Mouse (Mus musculus) megakaryocyte, adult 5-6 weeks (primary cell): ENCODE data around the gene Gm20388. TPM values are rescaled to one million over a fixed set of nuclear protein-coding genes. Genes with fewer than 3 reads are reported as not detected.

ENCODE experiments used
- ATAC-seq: 2 replicates; pipeline ENCODE4 v1.8.0; 2016; ENCODE audit warnings: mild to moderate bottlenecking, inconsistent platforms; ENCODE audit not compliant: poor library complexity, severe bottlenecking
- total RNA-seq, 2 experiments: library from RNA; stranded (forward) in 1 of 2; stranded (reverse) in 1 of 2; fragments of 153-499, 151-499 nt in 1 of 2; fragments of 221-1000, 200-1000 nt in 1 of 2; gene quantifications; 2 replicates each; pipeline versions ENCODE4 v1.2.3 to v1.2.4; 2015 to 2017

The Gm20388 gene
- total RNA-seq, 2 experiments from 2014 or later: 7.6 to 15.5 TPM

DNA sequence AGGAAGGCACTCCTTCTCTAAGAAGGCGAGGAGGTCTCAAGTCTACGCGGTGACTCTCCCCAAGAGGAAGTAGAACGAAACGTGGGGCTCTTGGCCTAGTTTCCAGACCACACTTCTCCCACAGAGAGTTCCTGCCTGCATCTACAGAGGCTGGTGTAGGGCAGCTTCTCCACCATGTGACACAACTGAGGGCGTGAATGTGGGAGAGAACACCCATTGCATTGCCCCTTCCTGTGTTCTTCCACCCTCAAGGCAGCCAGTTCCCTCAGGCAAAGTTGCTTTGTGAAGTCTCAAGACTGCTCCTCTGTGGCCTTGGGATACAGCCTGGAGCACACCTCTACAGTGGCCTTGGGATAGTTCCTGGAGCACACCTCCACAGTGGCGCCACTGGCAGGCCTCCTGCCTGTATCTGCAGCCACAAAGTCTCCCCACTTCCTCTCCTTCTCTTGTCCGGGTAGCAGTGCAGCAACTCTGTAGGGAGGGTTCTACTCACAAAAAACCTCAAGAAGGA lies 2563.3 kb downstream of the Gm20388 start:
- peak; percentile 66 for ATAC-seq

- 0 out of 2 replicates have a peak, but pooled peaks have one; percentile 2 for ATAC-seq
Measured at GRCm38 (mm10) chr8:122474951-122475560, 2564.4 kb downstream of the Gm20388 start.

DNA sequence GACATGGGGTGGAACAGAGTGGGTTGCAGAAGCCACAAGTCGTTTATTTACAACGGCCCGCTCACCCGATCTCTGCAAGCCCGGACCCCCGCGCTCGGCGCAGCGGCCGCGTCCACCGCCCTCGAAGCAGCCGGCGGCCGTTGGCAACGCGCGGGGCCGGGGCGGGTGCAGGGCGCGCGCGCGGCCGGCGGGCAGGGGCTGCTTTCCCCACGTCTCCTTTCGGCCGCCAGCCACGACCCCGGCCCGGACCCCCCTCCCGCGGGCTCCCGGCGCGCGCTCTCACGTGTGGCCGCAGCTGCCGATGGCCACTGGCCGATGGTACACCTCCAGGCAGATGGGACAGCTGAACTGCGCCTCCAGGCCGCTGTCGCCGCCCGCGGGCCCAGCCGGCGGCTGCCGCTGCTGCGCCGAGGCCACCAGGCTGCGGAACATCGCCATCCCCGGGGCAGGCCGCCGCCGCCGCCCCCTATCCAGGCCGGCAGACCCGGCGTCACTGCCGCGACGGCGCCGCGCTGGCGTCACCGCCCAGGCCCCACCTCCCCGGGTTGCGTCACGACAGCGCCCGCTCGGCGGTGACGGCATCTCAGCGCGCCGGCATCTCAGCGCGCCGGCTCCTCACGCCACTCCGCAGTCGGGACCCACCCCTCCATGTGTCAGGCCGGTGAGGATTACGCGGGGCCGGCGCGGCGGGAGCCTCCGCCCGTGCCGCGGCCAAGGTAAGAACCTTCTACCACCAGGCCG lies 2565.1 kb downstream of the Gm20388 start, which contains the start of the genes Rnf166 and Ctu2:
TSS of gene Rnf166 (minus strand) at position 485 of the 741 bp plus-strand sequence.
TSS of gene Ctu2 (plus strand) at position 564 of the 741 bp plus-strand sequence.
- ATAC-seq: peak; percentile 78

GRCm38 (mm10) chr8:122482448-122482847 lies 2571.8 kb downstream of the Gm20388 start:
- ATAC-seq: no peak

GRCm38 (mm10) chr8:122483877-122484276 lies 2573.2 kb downstream of the Gm20388 start:
- ATAC-seq: no peak

DNA sequence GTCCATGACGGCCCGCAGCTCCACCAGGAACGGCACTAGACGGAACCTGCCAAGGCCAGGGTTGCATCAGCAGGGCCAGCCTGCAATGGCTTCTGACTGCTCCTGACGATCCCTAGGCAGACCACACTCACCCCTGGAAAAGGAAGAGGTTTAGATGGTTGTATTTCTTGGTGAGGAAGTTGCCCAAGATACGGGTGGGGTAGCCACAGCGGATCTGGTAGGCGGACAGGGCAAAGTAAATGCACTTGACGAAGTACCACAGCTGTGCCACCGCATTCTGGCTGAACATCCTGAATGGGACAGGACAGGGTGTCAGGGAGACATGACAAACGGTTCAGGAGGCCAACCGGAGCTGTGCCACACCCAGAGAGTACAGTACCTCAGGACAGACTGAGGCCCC lies 2574.2 kb downstream of the Gm20388 start:
- peak; percentile 88 for ATAC-seq

DNA sequence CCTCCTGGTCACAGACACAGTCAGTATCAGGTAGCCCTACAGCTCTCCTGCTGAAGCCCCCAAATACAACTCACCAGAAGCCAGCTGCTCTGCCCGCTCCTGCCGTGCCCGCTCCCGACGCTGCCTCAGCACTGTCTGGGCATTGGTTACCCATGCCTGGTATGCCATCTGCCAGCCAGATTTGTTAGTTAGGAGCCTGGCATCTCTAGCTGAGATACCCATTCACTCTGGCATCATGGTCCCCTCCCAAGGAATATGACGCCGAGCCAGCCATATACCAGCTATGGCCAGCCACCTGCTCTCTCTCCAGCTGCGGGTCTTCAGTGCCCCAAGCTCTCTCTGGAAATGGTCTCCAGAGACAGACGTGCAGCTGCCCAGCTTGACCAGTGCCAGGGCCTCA lies 2577.7 kb downstream of the Gm20388 start:
- no peak for ATAC-seq

DNA sequence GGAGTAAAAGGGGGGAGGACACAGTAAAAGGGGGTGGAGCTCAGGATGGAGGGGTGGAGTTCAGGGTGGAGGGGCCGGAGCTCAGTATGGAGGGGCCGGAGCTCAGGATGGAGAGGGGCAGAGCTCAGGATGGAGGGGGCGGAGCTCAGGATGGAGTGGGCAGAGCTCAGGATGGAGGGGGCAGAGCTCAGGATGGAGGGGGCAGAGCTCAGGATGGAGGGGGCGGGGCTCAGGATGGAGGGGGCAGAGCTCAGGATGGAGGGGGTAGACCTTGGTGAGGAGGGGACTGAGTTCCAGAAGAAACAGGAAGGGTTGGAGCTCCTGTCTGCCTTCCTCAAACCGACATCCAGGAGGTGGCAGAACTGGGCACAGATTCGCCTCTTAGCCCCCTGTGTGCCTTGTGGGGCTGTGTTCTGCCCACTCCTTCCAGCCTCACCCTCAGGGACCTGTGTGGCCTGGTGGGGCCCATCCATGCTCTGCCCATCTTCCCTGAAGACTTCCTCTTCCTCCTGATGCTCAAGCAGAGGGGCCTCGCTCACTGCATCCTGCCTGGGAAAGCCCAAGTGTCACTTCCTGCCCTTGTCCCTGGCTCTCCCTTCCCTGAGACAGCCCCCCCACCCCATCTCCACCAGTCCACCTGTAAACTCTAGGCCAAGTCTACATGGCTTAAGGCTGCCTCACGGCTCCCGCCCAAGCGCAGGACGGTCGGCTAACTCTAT lies 2586.5 kb downstream of the Gm20388 start:
- ATAC-seq: no peak

DNA sequence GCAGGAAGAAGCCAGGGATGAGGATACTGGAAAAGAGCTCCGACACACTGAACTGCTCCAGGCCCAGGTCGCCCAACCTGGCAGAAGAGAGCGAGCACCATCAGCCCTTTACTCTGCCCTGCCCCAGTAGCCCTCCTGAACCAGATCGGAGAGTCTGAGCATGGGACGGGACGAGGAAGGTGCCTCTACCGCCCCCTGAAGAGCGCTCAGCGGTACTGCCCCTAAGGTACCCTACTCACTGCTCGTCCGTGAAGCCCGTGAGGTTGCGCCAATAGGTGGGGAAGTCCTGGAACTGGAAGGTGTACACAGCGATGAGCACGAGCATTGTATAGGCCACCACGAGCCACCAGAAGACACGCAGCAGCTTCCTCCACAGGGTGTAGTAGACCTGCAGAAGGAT lies 2587.3 kb downstream of the Gm20388 start:
- peak; percentile 69 for ATAC-seq

- peak; percentile 89 for ATAC-seq
Measured at GRCm38 (mm10) chr8:122500856-122501255, 2590.2 kb downstream of the Gm20388 start.

DNA sequence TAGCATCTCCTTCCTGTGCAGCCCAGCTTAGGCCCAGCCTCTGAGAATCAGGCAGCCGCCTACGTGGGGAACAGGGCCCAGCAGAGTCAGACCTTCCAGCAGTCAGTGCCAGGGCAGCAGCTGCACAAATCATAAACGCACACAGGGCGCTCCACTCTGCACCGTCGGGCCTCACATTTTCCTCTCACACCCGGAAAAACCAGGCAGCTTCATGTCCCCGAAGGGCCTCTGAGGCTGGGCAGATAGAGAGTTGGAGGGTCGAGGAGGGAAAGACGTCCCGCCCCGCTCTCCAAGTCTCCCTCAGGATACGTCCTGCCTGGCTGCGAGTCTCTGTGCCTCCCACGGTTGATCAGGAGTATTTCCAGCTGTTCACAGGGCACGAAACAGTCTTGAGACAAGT lies 2600.9 kb downstream of the Gm20388 start:
- ATAC-seq: no peak

DNA sequence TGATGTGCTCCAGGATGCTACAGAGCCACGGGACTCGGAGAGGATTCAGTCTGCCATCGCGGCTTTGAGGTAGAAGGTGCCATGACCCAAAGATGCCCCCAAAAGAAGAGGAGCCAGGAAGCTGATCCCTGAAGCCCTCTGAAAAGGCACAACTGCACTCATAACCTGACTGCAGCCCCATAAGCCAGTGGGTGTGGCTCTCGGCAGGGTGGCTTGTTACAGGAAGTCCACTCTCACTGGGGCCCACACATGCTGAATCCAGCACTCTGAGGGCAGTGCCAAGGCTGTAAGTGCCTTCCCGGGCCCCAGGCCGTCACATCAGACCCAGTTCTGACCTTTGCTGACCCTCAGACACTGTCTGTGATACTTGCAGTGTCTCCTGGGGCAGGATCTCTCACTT lies 2601.8 kb downstream of the Gm20388 start:
- ATAC-seq: no peak

DNA sequence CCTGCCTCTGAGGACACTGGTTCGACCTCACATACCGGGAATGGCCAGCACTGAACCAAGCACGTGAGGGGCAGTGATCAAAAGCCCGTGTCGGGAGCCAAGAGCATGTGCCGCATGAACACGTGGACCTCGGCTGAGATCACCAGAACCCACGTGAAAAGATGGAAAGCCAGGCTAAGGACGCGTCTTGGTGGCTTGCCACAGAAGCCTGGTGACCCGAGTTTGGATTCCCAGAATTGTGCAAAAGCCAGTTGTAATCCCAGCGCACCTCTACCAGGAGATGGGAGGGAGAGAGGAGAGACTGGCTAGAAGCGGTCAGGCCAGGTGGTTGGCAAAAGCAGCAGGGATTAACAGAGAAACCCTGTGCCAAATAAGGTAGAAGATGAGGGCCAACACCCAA lies 2605.1 kb downstream of the Gm20388 start:
- ATAC-seq: no peak

DNA sequence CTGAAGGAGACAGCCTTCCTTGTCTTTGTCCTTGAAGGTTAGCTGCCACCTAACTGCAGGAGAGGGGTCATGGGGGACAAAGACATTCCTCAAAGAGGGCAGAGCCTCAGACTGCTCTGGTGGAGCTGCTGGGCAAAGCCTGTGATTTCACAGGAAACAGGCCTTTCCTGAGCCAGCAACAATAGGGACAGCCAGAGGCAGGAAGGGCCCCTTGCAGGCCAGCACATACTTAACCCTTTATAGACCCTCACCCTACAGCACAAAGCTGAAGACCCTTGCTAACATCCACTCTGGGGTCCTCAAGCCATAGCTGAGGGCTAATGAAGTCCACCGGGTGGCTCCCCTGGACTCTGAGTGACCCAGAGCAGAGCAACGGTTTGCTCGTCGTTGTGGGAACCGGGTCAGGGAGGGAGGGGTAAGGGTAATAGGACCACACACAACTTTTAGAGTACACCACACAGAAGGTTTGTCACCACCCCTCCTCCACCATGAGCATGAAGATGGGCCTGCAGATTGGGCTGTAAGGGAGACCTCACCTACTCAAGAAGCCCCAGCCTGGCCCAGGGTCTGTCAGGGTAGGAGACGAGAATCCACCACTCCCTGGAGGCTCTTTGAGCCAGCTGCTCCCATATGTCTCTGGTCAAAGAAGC lies 2607.0 kb downstream of the Gm20388 start:
- ATAC-seq: no peak

DNA sequence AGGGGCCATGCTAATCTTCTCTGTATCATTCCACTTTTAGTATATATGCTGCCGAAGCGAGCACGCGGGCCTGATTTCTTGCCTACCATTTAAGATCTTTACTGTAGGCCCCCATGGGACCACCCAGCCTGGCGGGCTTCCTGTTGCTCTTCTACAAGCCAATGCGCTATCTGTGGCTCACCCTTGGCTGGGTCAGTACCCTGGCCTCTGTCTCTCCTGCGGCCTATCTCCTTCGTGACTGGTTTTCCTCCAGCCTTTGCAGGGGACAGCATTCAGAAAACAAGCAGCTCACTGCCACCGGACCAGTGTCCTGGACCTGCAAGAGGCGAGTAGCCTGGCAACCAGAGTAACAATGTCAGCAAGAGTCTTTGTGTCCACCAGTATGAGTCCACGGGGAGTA lies 2610.0 kb downstream of the Gm20388 start:
- ATAC-seq: no peak

DNA sequence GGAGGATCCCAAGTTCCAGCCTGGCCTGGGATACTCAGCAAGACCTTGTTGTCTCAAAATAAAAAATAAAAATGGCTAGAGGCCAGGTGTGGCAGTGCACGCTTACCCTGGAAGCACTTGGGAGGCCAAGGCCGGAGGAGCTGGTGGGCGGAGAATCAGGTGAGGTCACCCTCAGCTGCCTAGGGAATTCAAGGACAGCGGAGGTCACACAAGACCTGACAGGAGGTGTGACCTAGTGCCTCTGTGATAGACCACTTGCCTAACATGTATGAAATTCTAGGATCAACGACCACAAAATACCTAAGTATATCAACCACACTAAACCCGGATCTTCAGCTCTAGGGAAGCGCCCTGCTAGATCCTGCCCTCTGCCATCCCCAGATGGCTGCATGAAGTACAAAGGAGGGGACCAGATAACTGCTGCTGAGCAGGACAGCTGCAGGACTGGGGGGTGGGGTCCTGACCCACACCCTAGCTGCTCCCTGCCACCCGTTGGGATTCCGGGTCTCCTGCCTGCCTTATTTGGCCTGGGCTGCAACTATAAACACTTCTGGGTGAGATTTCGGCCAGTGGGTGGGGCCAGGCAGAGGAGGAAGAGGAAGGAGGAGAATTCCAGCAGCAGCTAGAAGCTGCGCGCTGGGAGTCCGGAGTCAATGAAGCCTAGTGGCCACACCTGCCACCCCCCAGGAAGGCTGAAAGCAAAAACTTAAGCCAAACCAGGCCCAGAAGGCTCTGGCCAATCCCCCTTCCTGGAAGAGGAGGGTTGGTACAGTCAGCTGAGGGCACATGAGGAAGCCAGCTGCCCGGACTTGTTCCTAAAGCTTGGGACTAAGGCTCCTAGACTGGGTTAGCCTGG lies 2612.4 kb downstream of the Gm20388 start:
- ATAC-seq: peak; percentile 35; the same call in 1 of the 2 replicates

GRCm38 (mm10) chr8:122523652-122524360 lies 2613.2 kb downstream of the Gm20388 start:
- no peak for ATAC-seq

DNA sequence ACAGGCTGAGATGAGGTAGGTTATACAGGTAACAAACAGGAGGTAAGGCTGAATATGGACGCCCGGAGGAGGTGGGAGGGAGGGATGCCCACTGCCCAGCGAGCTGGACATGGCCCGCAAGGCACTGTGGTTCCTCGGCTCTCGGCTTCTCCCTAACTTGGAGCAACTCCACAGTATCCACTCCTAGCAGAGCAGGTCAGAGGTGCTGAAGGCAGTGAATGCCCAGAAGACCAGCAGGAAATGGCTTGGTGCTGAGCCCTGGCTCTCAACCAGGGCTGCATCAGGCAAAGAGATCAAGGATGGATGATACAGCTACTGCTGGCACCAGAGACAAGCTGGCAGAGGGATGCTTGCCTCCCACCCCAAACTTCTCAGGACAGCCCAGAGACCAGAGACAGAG lies 2613.9 kb downstream of the Gm20388 start:
- ATAC-seq: no peak

DNA sequence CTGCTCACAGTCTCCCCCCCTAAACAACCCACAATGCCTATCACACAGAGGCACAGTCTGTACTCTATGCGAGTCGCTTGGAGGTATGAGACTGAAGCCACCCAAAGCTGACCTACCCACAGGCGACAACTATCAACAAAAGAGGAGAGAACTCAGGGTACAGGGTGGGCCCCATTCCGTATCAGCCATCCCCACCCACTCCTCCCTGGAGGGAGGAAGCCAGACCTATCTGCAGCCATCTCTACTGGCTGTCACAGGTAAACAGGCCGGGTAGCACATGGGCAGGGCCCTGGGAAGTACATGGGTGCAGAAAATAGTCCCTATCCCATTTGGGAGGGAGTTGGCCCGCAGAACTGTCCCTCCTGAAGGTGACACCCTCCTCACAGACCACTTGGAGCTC lies 2614.4 kb downstream of the Gm20388 start:
- ATAC-seq: no peak
